Mouse (Mus musculus): ENCODE measurements at regions not wholly inside any gene's neighbourhood (a gene's known extent, or its start where the extent isn't known, plus 50 kb on each side); places are given as distances from the start of the nearest gene placed in this dataset.

DNA sequence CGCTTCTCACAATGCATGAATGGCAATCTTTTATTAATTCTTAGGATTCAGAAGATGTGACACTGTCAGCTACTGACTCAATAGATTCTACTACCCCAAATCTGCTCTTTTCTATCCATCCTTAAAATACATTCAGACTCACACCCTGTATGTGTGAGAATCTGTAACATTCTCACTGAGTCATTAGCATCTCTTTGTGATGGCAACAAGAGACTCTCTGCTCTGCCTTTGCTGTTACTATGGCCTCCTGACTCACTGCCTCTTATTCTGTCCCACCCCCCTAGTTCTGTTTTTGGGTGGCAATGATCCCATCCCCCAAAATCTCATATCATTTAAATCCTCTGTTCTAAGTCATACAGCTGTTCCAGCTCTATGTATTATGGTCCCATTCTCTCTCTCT lies 159.5 kb upstream of the C030005K15Rik start:
- H3K27me3 ChIP-seq (ENCODE audit: control insufficient read depth, insufficient read depth, low read length) = no peaks in the 10 kb centered on the region
- H3K4me3 ChIP-seq (replicated peaks; ENCODE audit: insufficient read depth, low read depth, low read length) = no peak overlapping the region
- TF ChIP-seq POLR2A (IDR thresholded peaks at IDR 0.05; ENCODE audit: borderline replicate concordance, insufficient read depth, low read length) (no peak), CTCF (IDR thresholded peaks at IDR 0.05; ENCODE audit: borderline replicate concordance, insufficient read depth, low read depth, low read length) (no peak)
- 92% methylated on average over 1 of the region's 1 CpGs for WGBS
- no peaks in the 10 kb centered on the region for H3K4me1 ChIP-seq (ENCODE audit: control insufficient read depth, insufficient read depth, low read length)
- no peak for DNase-seq
- no peak overlapping the region for H3K27ac ChIP-seq (ENCODE audit: insufficient read depth, low read length)

- 79% methylated on average over 4 of the region's 4 CpGs for WGBS
- Histone ChIP-seq H3K4me1 (ENCODE audit: control insufficient read depth, insufficient read depth, low read length) (no peaks in the 10 kb centered on the region), H3K27me3 (ENCODE audit: control insufficient read depth, insufficient read depth, low read length) (no peaks in the 10 kb centered on the region), H3K4me3 (replicated peaks; ENCODE audit: insufficient read depth, low read depth, low read length) (no peak overlapping the region), H3K27ac (ENCODE audit: insufficient read depth, low read length) (no peak overlapping the region)
- DNase-seq = no peak
- TF ChIP-seq CTCF (IDR thresholded peaks at IDR 0.05; ENCODE audit: borderline replicate concordance, insufficient read depth, low read depth, low read length) = no peak
- TF ChIP-seq POLR2A (IDR thresholded peaks at IDR 0.05; ENCODE audit: borderline replicate concordance, insufficient read depth, low read length) = no peak
Measured at GRCm38 (mm10) chr10:97905793-97906192, 179.2 kb upstream of the C030005K15Rik start.

DNA sequence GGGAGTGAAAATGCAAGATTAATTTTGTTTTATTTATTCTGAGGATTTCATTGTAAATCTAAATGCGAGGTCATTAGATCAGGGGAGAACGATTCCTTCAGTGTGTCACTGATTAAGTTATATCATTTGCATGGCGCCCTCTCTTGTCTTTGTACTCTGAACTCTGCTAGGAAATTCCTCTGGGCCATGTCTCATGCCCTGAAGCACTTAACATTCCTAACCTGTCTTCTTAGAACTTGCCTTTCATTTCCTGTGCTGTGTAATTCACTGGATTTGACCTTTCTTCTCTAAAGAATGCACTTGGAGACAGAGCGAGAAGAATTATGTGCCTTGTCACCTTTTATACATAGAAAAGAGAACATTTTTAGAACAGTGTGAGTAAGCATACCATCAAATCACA lies 199.0 kb upstream of the C030005K15Rik start:
- H3K4me3 ChIP-seq (replicated peaks; ENCODE audit: insufficient read depth, low read depth, low read length) = no peak overlapping the region
- no peak for DNase-seq
- H3K27ac ChIP-seq (ENCODE audit: insufficient read depth, low read length) = no peak overlapping the region
- 76% methylated on average over 4 of the region's 4 CpGs for WGBS
- TF ChIP-seq POLR2A (IDR thresholded peaks at IDR 0.05; ENCODE audit: borderline replicate concordance, insufficient read depth, low read length) = no peak
- no peak for TF ChIP-seq CTCF (IDR thresholded peaks at IDR 0.05; ENCODE audit: borderline replicate concordance, insufficient read depth, low read depth, low read length)
- H3K27me3 ChIP-seq (ENCODE audit: control insufficient read depth, insufficient read depth, low read length) = no peaks in the 10 kb centered on the region
- no peaks in the 10 kb centered on the region for H3K4me1 ChIP-seq (ENCODE audit: control insufficient read depth, insufficient read depth, low read length)

DNA sequence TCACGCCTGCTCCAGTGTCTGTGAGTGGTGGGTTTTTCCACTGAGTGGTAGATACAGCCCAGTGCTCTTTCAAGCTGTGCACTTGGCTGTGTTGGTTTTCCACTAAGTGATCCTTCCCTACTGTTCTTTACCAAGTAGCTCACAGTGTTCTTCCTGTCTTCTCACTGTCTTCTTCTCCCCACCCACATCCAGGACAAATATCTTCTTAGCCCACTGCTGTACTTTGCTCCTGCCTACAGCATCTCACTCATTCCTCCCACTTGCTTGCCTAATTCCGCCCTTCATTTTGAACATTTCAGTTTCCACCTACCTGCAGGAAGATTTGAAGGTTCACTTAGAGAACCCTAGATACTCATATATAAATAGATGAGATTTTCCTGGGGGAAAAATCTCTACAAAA lies 213.8 kb upstream of the C030005K15Rik start:
- no peak for TF ChIP-seq CTCF (IDR thresholded peaks at IDR 0.05; ENCODE audit: borderline replicate concordance, insufficient read depth, low read depth, low read length)
- TF ChIP-seq POLR2A (IDR thresholded peaks at IDR 0.05; ENCODE audit: borderline replicate concordance, insufficient read depth, low read length) = no peak
- Histone ChIP-seq H3K27me3 (ENCODE audit: control insufficient read depth, insufficient read depth, low read length) (no peaks in the 10 kb centered on the region), H3K4me1 (ENCODE audit: control insufficient read depth, insufficient read depth, low read length) (no peaks in the 10 kb centered on the region), H3K27ac (ENCODE audit: insufficient read depth, low read length) (no peak overlapping the region), H3K4me3 (replicated peaks; ENCODE audit: insufficient read depth, low read depth, low read length) (no peak overlapping the region)
- no peak for DNase-seq
- WGBS = 84% methylated on average over 2 of the region's 2 CpGs

GRCm38 (mm10) chr10:97965881-97966280 lies 239.3 kb upstream of the C030005K15Rik start:
- 89% methylated on average over 1 of the region's 1 CpGs for WGBS
- no peak overlapping the region for H3K27ac ChIP-seq (ENCODE audit: insufficient read depth, low read length)

DNA sequence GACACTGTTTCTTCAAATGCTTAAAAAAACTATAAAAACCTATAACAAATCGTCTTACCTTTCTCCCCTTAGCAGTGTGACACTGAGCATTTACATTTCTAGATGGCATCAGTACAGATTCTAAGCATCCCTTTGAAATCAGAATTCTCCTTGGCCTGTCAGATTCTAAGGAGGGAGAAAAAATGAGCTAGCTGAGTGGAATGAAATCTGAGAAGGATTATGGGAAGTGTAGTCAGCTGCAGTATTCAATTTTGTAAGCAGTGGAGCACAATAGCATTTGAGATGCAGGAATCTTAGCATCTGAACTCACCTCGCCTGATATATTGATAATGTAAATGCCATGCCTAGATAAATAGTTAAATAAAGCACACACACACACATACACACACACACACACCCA lies 240.4 kb upstream of the C030005K15Rik start:
- TF ChIP-seq CTCF (IDR thresholded peaks at IDR 0.05; ENCODE audit: borderline replicate concordance, insufficient read depth, low read depth, low read length) = no peak
- TF ChIP-seq POLR2A (IDR thresholded peaks at IDR 0.05; ENCODE audit: borderline replicate concordance, insufficient read depth, low read length) = no peak
- Histone ChIP-seq H3K27me3 (ENCODE audit: control insufficient read depth, insufficient read depth, low read length) (no peaks in the 10 kb centered on the region), H3K4me1 (ENCODE audit: control insufficient read depth, insufficient read depth, low read length) (no peaks in the 10 kb centered on the region), H3K27ac (ENCODE audit: insufficient read depth, low read length) (no peak overlapping the region), H3K4me3 (replicated peaks; ENCODE audit: insufficient read depth, low read depth, low read length) (no peak overlapping the region)
- WGBS = 71% methylated on average over 2 of the region's 2 CpGs
- DNase-seq = no peak

More at GRCm38 (mm10) chr10:97965881-97966280, 239.3 kb upstream of the C030005K15Rik start:
- DNase-seq = no peak
- Histone ChIP-seq H3K27me3 (ENCODE audit: control insufficient read depth, insufficient read depth, low read length) (no peaks in the 10 kb centered on the region), H3K4me1 (ENCODE audit: control insufficient read depth, insufficient read depth, low read length) (no peaks in the 10 kb centered on the region), H3K4me3 (replicated peaks; ENCODE audit: insufficient read depth, low read depth, low read length) (no peak overlapping the region)
- no peak for TF ChIP-seq POLR2A (IDR thresholded peaks at IDR 0.05; ENCODE audit: borderline replicate concordance, insufficient read depth, low read length)
- no peak for TF ChIP-seq CTCF (IDR thresholded peaks at IDR 0.05; ENCODE audit: borderline replicate concordance, insufficient read depth, low read depth, low read length)

DNA sequence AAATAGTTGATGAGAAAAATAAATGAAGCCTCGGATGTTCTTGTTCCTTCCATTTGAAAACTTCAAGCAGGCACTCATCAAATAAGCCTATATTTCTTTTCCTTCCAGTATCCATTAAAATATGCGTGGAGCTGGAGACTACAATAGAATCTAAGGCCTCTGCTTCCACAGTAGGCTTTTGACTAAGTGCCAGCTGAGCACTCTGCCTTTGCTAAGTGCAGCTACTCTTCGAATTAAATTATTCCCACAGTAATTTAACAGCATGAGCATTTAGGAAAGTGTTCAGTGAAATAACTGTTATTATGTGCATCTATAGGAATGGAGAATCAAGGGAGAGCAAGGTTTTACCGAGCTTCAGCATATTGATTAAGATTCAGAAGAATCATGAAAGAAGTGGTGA lies 280.5 kb upstream of the C030005K15Rik start:
- TF ChIP-seq CTCF (IDR thresholded peaks at IDR 0.05; ENCODE audit: borderline replicate concordance, insufficient read depth, low read depth, low read length) (no peak), POLR2A (IDR thresholded peaks at IDR 0.05; ENCODE audit: borderline replicate concordance, insufficient read depth, low read length) (no peak)
- WGBS = 11% methylated on average over 4 of the region's 4 CpGs
- no peak for DNase-seq
- Histone ChIP-seq H3K4me1 (ENCODE audit: control insufficient read depth, insufficient read depth, low read length) (no peaks in the 10 kb centered on the region), H3K27ac (ENCODE audit: insufficient read depth, low read length) (no peak overlapping the region), H3K4me3 (replicated peaks; ENCODE audit: insufficient read depth, low read depth, low read length) (no peak overlapping the region), H3K27me3 (ENCODE audit: control insufficient read depth, insufficient read depth, low read length) (no peaks in the 10 kb centered on the region)

DNA sequence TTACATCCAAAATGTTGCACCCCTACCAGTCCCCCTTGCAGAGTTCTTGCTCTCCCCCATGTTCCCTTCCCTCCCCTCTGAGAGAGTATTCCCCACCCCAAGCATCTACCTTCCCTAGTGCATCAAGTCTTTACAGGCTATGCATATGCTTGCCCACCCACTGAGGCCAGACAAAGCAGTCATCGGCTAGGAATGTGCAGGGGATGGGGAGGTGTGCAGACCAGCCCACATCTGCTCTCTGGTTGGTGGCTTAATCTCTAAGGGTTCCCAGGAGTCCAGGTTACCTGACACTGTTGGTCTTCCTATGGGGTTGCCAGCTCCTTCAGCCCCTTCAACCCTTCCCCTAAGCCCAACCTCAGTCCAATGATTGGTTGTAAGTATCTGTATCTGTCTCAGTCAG lies 281.8 kb upstream of the C030005K15Rik start:
- Histone ChIP-seq H3K27ac (ENCODE audit: insufficient read depth, low read length) (no peak overlapping the region), H3K4me3 (replicated peaks; ENCODE audit: insufficient read depth, low read depth, low read length) (no peak overlapping the region), H3K27me3 (ENCODE audit: control insufficient read depth, insufficient read depth, low read length) (no peaks in the 10 kb centered on the region), H3K4me1 (ENCODE audit: control insufficient read depth, insufficient read depth, low read length) (no peaks in the 10 kb centered on the region)
- 0% methylated on average over 1 of the region's 1 CpGs for WGBS
- no peak for TF ChIP-seq POLR2A (IDR thresholded peaks at IDR 0.05; ENCODE audit: borderline replicate concordance, insufficient read depth, low read length)
- no peak for TF ChIP-seq CTCF (IDR thresholded peaks at IDR 0.05; ENCODE audit: borderline replicate concordance, insufficient read depth, low read depth, low read length)
- DNase-seq = no peak

Measured in cerebellum, adult 2 months (tissue).